Mouse (Mus musculus): ENCODE measurements around the gene Mpz. TPM values are rescaled to one million over a fixed set of nuclear protein-coding genes. Genes with fewer than 3 reads are reported as not detected.

Mpz gene
- total RNA-seq, 1 experiment = 0.36 TPM

DNA sequence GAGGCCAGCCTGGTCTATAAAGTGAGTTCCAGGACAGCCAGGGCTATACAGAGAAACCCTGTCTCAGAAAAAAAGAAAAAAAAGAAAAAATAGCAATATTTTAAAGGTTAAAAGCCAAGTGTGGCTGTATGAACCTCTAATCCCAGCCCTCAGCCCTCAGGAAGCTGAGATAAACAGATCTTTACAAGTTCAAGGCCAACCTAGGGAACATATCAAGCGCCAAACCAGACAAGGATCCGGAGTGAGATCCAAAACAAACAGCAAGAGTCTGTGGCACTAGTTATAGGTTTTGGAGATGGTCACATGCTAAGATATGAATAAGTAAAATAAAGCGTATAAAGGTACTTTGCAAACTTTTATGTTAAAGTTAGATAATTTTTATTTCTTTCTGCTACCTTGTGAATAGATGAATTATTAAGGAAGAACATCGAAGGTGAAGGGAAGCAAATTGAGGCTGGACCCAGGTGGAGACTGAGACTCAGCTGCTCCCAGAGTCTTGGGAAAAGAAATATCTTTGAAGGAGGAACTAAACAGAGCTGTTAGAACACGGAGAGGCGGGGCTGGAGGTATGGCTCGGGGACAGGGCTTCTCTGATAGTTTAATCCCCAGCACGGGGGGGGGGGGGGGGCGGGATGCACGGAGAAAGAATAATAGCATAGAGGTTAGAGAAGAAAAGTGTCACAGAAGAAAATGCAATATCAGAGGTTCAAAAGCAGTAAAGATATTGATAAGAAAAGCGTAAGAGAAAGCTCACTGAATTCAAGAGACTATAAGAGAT is 53.1 kb downstream of the Mpz start:
- no peaks in the 10 kb centered on the region for H3K4me1 ChIP-seq (ENCODE audit: control insufficient read depth in 2 of 2, insufficient read depth in 2 of 2, low read length in 2 of 2, poor library complexity in 1 of 2)
- no peak overlapping the region for H3K9ac ChIP-seq (ENCODE audit: insufficient read depth, low read depth, low read length, poor library complexity, severe bottlenecking)
- no peak for DNase-seq (ENCODE audit: low read depth, low spot score)
- TF ChIP-seq MAFK (IDR thresholded peaks at IDR 0.05; ENCODE audit: insufficient read depth, low read depth, low read length) (no peak), ZNF384 (IDR thresholded peaks at IDR 0.05; ENCODE audit: low read depth, low read length) (no peak), HCFC1 (IDR thresholded peaks at IDR 0.05; ENCODE audit: borderline replicate concordance, insufficient read depth, low read length) (no peak), CHD2 (IDR thresholded peaks at IDR 0.05; ENCODE audit: low read depth, low read length) (no peak), ZC3H11A (IDR thresholded peaks at IDR 0.05; ENCODE audit: borderline replicate concordance, low read depth, low read length) (no peak)
- H3K9me3 ChIP-seq (ENCODE audit: control insufficient read depth, insufficient read depth, low read depth, low read length) = no peaks in the 10 kb centered on the region
- in situ Hi-C loops (cut with MboI; ENCODE audit: low sequenced_read_pairs in 2 of 2, unreplicated experiment in 2 of 2) = no loop called here
- H3K4me3 ChIP-seq (ENCODE audit: insufficient read depth in 1 of 2, low read depth in 1 of 2, low read length in 2 of 2, poor library complexity in 1 of 2, severe bottlenecking in 1 of 2) = no peak overlapping the region
- no peaks in the 10 kb centered on the region for H3K36me3 ChIP-seq (ENCODE audit: control insufficient read depth, insufficient read depth, low read length, poor library complexity, severe bottlenecking)
- H3K27ac ChIP-seq (ENCODE audit: insufficient read depth, low read depth, low read length, poor library complexity, severe bottlenecking) = no peak overlapping the region

DNA sequence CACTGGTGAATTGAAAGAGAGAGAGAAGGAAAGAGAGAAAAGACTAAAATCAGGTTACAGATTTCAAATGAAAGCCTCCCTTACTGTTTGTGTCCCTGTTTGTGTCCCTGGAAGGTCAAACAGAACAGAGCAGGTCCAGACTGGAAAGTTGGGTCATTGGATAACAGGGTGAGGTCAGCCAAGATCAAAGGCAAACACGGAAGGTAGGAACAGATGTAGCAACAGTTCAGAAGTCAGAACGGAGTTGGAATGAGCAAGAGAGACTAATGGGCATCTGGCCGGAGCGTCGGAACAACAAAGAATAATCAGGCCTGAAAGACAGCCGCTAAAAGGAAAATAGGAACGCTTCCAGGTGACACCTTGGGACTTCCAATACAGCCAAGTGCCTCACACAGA is 53.7 kb downstream of the Mpz start:
- H3K36me3 ChIP-seq (ENCODE audit: control insufficient read depth, insufficient read depth, low read length, poor library complexity, severe bottlenecking) = no peaks in the 10 kb centered on the region
- H3K4me3 ChIP-seq (ENCODE audit: insufficient read depth in 1 of 2, low read depth in 1 of 2, low read length in 2 of 2, poor library complexity in 1 of 2, severe bottlenecking in 1 of 2) = no peak overlapping the region
- H3K27ac ChIP-seq (ENCODE audit: insufficient read depth, low read depth, low read length, poor library complexity, severe bottlenecking) = no peak overlapping the region
- H3K4me1 ChIP-seq (ENCODE audit: control insufficient read depth in 2 of 2, insufficient read depth in 2 of 2, low read length in 2 of 2, poor library complexity in 1 of 2) = no peaks in the 10 kb centered on the region
- no peak overlapping the region for H3K9ac ChIP-seq (ENCODE audit: insufficient read depth, low read depth, low read length, poor library complexity, severe bottlenecking)
- in situ Hi-C loops (cut with MboI; ENCODE audit: low sequenced_read_pairs in 2 of 2, unreplicated experiment in 2 of 2) = no loop called here
- no peaks in the 10 kb centered on the region for H3K9me3 ChIP-seq (ENCODE audit: control insufficient read depth, insufficient read depth, low read depth, low read length)
- DNase-seq (ENCODE audit: low read depth, low spot score) = no peak
- no peak for TF ChIP-seq ZNF384 (IDR thresholded peaks at IDR 0.05; ENCODE audit: low read depth, low read length)
- no peak for TF ChIP-seq MAFK (IDR thresholded peaks at IDR 0.05; ENCODE audit: insufficient read depth, low read depth, low read length)
- TF ChIP-seq ZC3H11A (IDR thresholded peaks at IDR 0.05; ENCODE audit: borderline replicate concordance, low read depth, low read length) = no peak
- TF ChIP-seq CHD2 (IDR thresholded peaks at IDR 0.05; ENCODE audit: low read depth, low read length) = no peak
- no peak for TF ChIP-seq HCFC1 (IDR thresholded peaks at IDR 0.05; ENCODE audit: borderline replicate concordance, insufficient read depth, low read length)

DNA sequence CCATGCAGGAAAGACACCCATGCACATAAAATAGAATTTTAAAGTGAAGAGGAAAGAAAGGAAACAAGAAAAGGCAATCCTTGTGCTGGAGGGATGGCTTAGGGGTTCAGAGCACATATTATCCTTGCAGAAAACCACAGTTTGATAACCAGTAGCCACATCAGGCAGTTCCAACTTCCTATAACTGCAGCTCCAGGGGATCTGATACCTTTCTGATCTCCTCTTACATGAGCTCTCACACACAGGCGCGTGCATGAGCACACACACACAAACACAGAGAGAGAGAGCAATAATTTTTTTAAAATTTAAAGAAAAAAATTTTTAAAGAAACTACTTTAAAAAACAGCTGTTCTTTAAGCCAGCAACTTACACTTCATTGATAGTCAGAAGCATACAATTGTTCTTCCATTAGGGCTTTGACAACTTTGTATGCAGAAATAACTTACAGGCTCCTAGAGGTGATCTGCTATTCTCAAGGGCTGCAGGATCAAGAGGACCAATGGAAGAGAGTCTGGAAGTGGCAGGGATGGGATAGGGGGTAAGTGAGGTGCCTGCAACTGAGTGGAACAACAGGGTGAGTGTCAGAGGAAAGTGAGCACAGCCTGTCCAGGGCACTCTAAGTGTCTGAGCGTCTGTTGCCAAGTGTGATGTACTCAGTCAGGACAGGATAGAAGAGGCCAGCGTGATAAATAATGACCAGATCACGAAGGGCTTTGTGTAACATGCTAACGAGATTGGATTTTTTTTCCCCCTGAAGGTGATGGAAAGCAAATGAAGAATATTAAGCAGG is 55.4 kb downstream of the Mpz start:
- H3K9ac ChIP-seq (ENCODE audit: insufficient read depth, low read depth, low read length, poor library complexity, severe bottlenecking) = no peak overlapping the region
- DNase-seq (ENCODE audit: low read depth, low spot score) = no peak
- TF ChIP-seq MAFK (IDR thresholded peaks at IDR 0.05; ENCODE audit: insufficient read depth, low read depth, low read length) (no peak), ZC3H11A (IDR thresholded peaks at IDR 0.05; ENCODE audit: borderline replicate concordance, low read depth, low read length) (no peak), ZNF384 (IDR thresholded peaks at IDR 0.05; ENCODE audit: low read depth, low read length) (no peak)
- H3K4me3 ChIP-seq (ENCODE audit: insufficient read depth in 1 of 2, low read depth in 1 of 2, low read length in 2 of 2, poor library complexity in 1 of 2, severe bottlenecking in 1 of 2) = no peak overlapping the region
- in situ Hi-C loops (cut with MboI; ENCODE audit: low sequenced_read_pairs in 2 of 2, unreplicated experiment in 2 of 2) = no loop called here
- H3K27ac ChIP-seq (ENCODE audit: insufficient read depth, low read depth, low read length, poor library complexity, severe bottlenecking) = no peak overlapping the region
- H3K9me3 ChIP-seq (ENCODE audit: control insufficient read depth, insufficient read depth, low read depth, low read length) = no peaks in the 10 kb centered on the region
- H3K36me3 ChIP-seq (ENCODE audit: control insufficient read depth, insufficient read depth, low read length, poor library complexity, severe bottlenecking) = no peaks in the 10 kb centered on the region
- H3K4me1 ChIP-seq (ENCODE audit: control insufficient read depth in 2 of 2, insufficient read depth in 2 of 2, low read length in 2 of 2, poor library complexity in 1 of 2) = no peaks in the 10 kb centered on the region

DNA sequence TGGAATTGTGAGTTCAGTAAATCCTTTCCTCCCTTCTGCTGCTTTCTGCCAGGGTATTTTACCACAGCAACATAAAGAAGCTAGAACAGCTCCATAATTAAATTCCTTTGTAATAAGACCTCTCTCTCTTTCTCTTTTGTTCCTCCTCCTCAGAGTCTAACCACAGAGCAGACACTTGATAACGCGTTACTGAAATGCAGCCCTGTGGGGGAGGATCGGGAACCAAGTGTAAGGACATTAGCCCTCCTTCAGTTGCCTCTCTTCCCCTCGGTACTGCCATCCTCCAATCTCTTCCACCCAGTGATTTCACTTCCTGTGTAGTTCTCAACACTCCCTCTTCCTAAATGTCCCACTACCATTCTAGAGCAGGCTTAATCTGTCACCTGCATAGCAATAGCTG is 58.9 kb downstream of the Mpz start:
- Histone ChIP-seq H3K9me3 (ENCODE audit: control insufficient read depth, insufficient read depth, low read depth, low read length) (no peaks in the 10 kb centered on the region), H3K36me3 (ENCODE audit: control insufficient read depth, insufficient read depth, low read length, poor library complexity, severe bottlenecking) (no peaks in the 10 kb centered on the region), H3K4me1 (ENCODE audit: control insufficient read depth in 2 of 2, insufficient read depth in 2 of 2, low read length in 2 of 2, poor library complexity in 1 of 2) (no peaks in the 10 kb centered on the region), H3K9ac (ENCODE audit: insufficient read depth, low read depth, low read length, poor library complexity, severe bottlenecking) (no peak overlapping the region), H3K4me3 (ENCODE audit: insufficient read depth in 1 of 2, low read depth in 1 of 2, low read length in 2 of 2, poor library complexity in 1 of 2, severe bottlenecking in 1 of 2) (no peak overlapping the region), H3K27ac (ENCODE audit: insufficient read depth, low read depth, low read length, poor library complexity, severe bottlenecking) (no peak overlapping the region)
- TF ChIP-seq CHD2 (IDR thresholded peaks at IDR 0.05; ENCODE audit: low read depth, low read length) = no peak
- no peak for TF ChIP-seq HCFC1 (IDR thresholded peaks at IDR 0.05; ENCODE audit: borderline replicate concordance, insufficient read depth, low read length)
- TF ChIP-seq MAFK (IDR thresholded peaks at IDR 0.05; ENCODE audit: insufficient read depth, low read depth, low read length) = no peak
- no peak for TF ChIP-seq ZNF384 (IDR thresholded peaks at IDR 0.05; ENCODE audit: low read depth, low read length)
- no peak for TF ChIP-seq ZC3H11A (IDR thresholded peaks at IDR 0.05; ENCODE audit: borderline replicate concordance, low read depth, low read length)
- in situ Hi-C loops (cut with MboI; ENCODE audit: low sequenced_read_pairs in 2 of 2, unreplicated experiment in 2 of 2) = no loop called here
- no peak for DNase-seq (ENCODE audit: low read depth, low spot score)

Other genes with a start within 250 kb of the Mpz start
- gene Fcrlb, start 237.8 kb upstream of the Mpz start, total RNA-seq (2012; rRNA removed) = 0.16 TPM in 1 of 2 replicates, not detected in the other
- gene Fcrla, start 223.1 kb upstream of the Mpz start, total RNA-seq (2012; rRNA removed) = not detected in 2 replicates
- gene Fcgr2b, start 174.2 kb upstream of the Mpz start, total RNA-seq (2012; rRNA removed) = 2.4 and 4.5 TPM in 2 replicates
- gene Fcgr4, start 131.8 kb upstream of the Mpz start, total RNA-seq (2012; rRNA removed) = 0.49 TPM in 1 of 2 replicates, not detected in the other
- 0.32 and 0.40 TPM in 2 replicates for gene Fcgr3, start 85.8 kb upstream of the Mpz start, total RNA-seq (2012; rRNA removed)
- not detected in 2 replicates for gene Cfap126, start 36.8 kb upstream of the Mpz start, total RNA-seq (2012; rRNA removed)
- gene Sdhc, start 108 bp upstream of the Mpz start, total RNA-seq (2012; rRNA removed) = 55.0 and 57.9 TPM in 2 replicates
- 0.63 and 2.2 TPM in 2 replicates for gene Pcp4l1, start 45.6 kb downstream of the Mpz start, total RNA-seq (2012; rRNA removed)
- 0.71 and 1.2 TPM in 2 replicates for gene Nr1i3, start 63.3 kb downstream of the Mpz start, total RNA-seq (2012; rRNA removed)
- 22.0 and 27.5 TPM in 2 replicates for gene Tomm40l, start 71.8 kb downstream of the Mpz start, total RNA-seq (2012; rRNA removed)
- 0.98 and 2.0 TPM in 2 replicates for gene Apoa2, start 74.3 kb downstream of the Mpz start, total RNA-seq (2012; rRNA removed)
- 0.62 and 0.63 TPM in 2 replicates for gene Fcer1g, start 83.7 kb downstream of the Mpz start, total RNA-seq (2012; rRNA removed)
- 3.9 and 4.5 TPM in 2 replicates for gene Adamts4, start 99.7 kb downstream of the Mpz start, total RNA-seq (2012; rRNA removed)
- 175 and 229 TPM in 2 replicates for gene Ndufs2, start 100.7 kb downstream of the Mpz start, total RNA-seq (2012; rRNA removed)
- gene B4galt3, start 119.6 kb downstream of the Mpz start, total RNA-seq (2012; rRNA removed) = 35.8 and 51.0 TPM in 2 replicates
- gene Ppox, start 130.5 kb downstream of the Mpz start, total RNA-seq (2012; rRNA removed) = 15.5 and 23.6 TPM in 2 replicates
- gene Usp21, start 137.3 kb downstream of the Mpz start, total RNA-seq (2012; rRNA removed) = 23.1 and 30.7 TPM in 2 replicates
- gene Ufc1, start 144.3 kb downstream of the Mpz start, total RNA-seq (2012; rRNA removed) = 59.1 and 78.8 TPM in 2 replicates
- 23.9 and 25.7 TPM in 2 replicates for gene Dedd, start 178.4 kb downstream of the Mpz start, total RNA-seq (2012; rRNA removed)
- 18.1 and 24.4 TPM in 2 replicates for gene Nit1, start 194.9 kb downstream of the Mpz start, total RNA-seq (2012; rRNA removed)
- gene Pfdn2, start 195.0 kb downstream of the Mpz start, total RNA-seq (2012; rRNA removed) = 41.1 and 41.6 TPM in 2 replicates
- 0.85 and 1.1 TPM in 2 replicates for gene Klhdc9, start 210.1 kb downstream of the Mpz start, total RNA-seq (2012; rRNA removed)
- 1.9 and 3.0 TPM in 2 replicates for gene Nectin4, start 219.4 kb downstream of the Mpz start, total RNA-seq (2012; rRNA removed)
- 8.0 and 9.0 TPM in 2 replicates for gene Arhgap30, start 238.2 kb downstream of the Mpz start, total RNA-seq (2012; rRNA removed)